Mouse (Mus musculus) hindbrain, embryonic 11.5 days (tissue): Measurements from ENCODE around the gene Wfdc5. TPM values are rescaled to one million over a fixed set of nuclear protein-coding genes. Genes with fewer than 3 reads are reported as not detected.
A peak's percentile ranks its signal among the peaks of the same experiment; 100 is the strongest.

ENCODE experiments used
- ATAC-seq: fragments of 200-750 bp; cut with Nextera tagmentation; 2 replicates; pipeline ENCODE4 v1.8.0; 2017; ENCODE audit warnings: mild to moderate bottlenecking, moderate TSS enrichment, moderate library complexity; ENCODE audit not compliant: low FRiP score
- DNase-seq: peaks from one replicate; pipeline ENCODE4 v3.0.0-alpha.2; 2015; ENCODE audit warnings: low spot score
- H3K27ac ChIP-seq: fragments of 300-500 bp; sonication (generic); 2 replicates; pipeline ENCODE4 v1.5.1; 2014; ENCODE audit warnings: mild to moderate bottlenecking, low read depth, low read length
- H3K27me3 ChIP-seq: fragments of 300-500 bp; sonication (generic); 2 replicates; pipeline ENCODE4 v1.6.1; 2014; ENCODE audit warnings: mild to moderate bottlenecking, low read length, moderate library complexity, mixed read lengths; ENCODE audit not compliant: control insufficient read depth, insufficient read depth
- H3K36me3 ChIP-seq: fragments of 300-500 bp; sonication (generic); 2 replicates; pipeline ENCODE4 v1.6.1; 2014; ENCODE audit warnings: mild to moderate bottlenecking, low read length, moderate library complexity, mixed read lengths; ENCODE audit not compliant: control insufficient read depth, insufficient read depth
- H3K4me1 ChIP-seq: fragments of 300-500 bp; sonication (generic); replicated peaks from 2 replicates; pipeline ENCODE4 v1.6.1; 2014; ENCODE audit warnings: low read length, mixed read lengths; ENCODE audit not compliant: control insufficient read depth, insufficient read depth
- H3K4me2 ChIP-seq: fragments of 300-500 bp; sonication (generic); replicated peaks from 2 replicates; pipeline ENCODE4 v1.6.1; 2014; ENCODE audit warnings: mild to moderate bottlenecking, low read depth, low read length
- H3K4me3 ChIP-seq: fragments of 300-500 bp; sonication (generic); 2 replicates; pipeline ENCODE4 v1.5.1; 2014; ENCODE audit warnings: low read depth, low read length
- H3K9ac ChIP-seq: fragments of 300-500 bp; sonication (generic); 2 replicates; pipeline ENCODE4 v1.6.1; 2014; ENCODE audit warnings: low read depth, low read length
- H3K9me3 ChIP-seq: fragments of 300-500 bp; sonication (generic); 2 replicates; pipeline ENCODE4 v1.6.1; 2016; ENCODE audit warnings: low read length; ENCODE audit not compliant: control insufficient read depth
- WGBS: fragments of 180-500 bp; shearing (Covaris S2); extraction: QIAGEN DNeasy Blood & Tissue Kit; methylation state at CpG from one replicate; pipeline ENCODE4 v1.1.7; 2014; 5-methylcytosine and 5-hydroxymethylcytosine counted together
- polyA plus RNA-seq: library from polyadenylated mRNA; unstranded; fragments of >200 nt; fragmentation: Nextera tagmentation; extraction: Ambion mirVana; gene quantifications from 2 replicates; pipeline ENCODE4 v1.2.1, GENCODE M21; 2014

Wfdc5 gene
- polyA plus RNA-seq, 1 experiment from 2014 or later, result not detected

DNA sequence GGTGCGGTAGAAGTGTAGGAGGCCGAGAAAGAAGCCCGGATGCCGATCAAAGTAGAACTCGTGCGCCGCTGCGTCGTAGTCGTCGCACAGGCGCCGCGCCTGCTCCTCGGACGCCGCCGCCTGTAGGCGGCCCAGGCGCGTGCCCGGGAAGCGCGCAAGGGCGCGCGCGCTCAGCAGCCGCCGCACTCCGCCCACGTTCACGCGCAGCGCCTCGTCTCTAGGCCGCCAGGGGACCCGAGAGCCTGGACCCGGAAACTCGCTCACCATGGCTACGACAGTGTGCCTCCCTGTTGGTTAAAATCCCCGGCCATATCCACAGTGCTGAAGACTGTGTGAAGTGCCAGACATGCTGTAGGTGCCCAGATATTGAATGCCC lies 14.0 kb downstream of the Wfdc5 start:
- Histone ChIP-seq H3K36me3 (no peaks in the 10 kb centered on the region), H3K4me2 (peak overlapping the region; percentile 45), H3K9ac (no peak overlapping the region), H3K4me3 (peak overlapping the region; percentile 22), H3K4me1 (peaks cover 12% of the 10 kb centered on the region), H3K27me3 (peaks cover 57% of the 10 kb centered on the region), H3K9me3 (no peaks in the 10 kb centered on the region), H3K27ac (no peak overlapping the region)
- WGBS, result 13% methylated on average over 41 of the region's 42 CpGs
- no peak for DNase-seq
- ATAC-seq, result no peak

DNA sequence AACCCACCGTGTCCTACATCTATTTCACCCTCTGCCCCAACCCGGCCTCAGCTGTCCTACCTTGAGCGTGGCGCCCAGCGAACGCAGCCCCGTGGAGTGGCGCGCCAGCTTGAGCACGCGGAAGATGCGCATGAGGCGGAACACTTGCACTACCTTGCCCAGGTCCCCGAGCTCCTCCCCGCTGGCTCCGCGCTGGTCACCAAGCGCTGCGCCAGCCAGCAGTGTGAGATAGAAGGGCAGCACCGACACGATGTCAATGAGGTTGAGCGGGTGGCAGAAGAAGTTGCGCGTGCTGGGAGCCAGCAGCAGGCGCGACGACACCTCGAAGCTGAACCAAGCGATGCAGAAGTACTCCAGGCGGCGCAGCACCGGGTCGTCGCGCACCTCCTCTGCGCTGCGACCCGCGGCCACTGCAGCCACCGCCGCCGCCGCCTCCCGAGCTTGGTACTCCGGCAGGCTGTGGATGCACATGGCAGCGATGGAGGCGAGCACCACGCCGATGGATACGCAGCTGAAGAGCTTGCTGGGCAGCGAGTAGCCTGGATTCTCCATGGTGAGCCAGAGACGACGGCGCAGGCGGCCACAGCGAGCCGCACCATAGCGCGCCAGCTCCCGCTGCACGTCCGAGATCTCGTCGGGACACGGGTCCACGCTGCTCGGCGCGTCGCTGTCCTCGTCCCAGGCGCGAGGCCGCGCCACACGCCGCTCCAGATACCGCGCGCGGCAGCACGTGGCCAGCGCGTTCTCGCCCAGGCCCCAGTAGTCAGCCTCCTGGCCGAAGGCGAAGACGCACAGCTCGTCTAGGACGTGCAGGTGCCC lies 14.6 kb downstream of the Wfdc5 start:
- H3K4me2 ChIP-seq, result peak overlapping the region; percentile 45
- peaks cover 57% of the 10 kb centered on the region for H3K27me3 ChIP-seq
- DNase-seq, result peak; percentile 55
- H3K36me3 ChIP-seq, result no peaks in the 10 kb centered on the region
- H3K4me1 ChIP-seq, result peaks cover 12% of the 10 kb centered on the region
- no peaks in the 10 kb centered on the region for H3K9me3 ChIP-seq
- H3K27ac ChIP-seq, result no peak overlapping the region
- peak overlapping the region; percentile 22 for H3K4me3 ChIP-seq
- ATAC-seq, result no peak
- no peak overlapping the region for H3K9ac ChIP-seq
- 13% methylated on average over 80 of the region's 90 CpGs for WGBS

DNA sequence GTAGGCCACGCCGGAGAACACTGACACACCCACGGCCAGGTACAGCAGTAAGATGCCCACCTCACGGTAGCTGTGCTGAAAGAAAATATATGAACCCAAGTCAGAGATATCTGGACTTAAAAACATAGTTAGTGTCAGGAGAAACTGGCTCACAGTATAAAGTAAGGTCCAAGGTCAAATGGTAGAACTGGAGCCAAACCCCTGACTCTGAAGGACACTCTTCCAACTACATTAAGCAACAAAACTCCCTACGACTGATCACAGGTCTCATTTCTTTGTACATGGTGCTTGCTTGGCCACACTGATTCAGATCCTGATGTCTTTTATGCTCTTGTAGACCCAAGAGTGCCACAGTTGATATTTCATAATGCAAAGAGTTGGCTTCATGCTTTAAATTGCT lies 17.6 kb downstream of the Wfdc5 start:
- Histone ChIP-seq H3K9ac (no peak overlapping the region), H3K27ac (no peak overlapping the region), H3K4me3 (no peak overlapping the region), H3K4me2 (no peak overlapping the region), H3K9me3 (no peaks in the 10 kb centered on the region), H3K27me3 (peaks cover 37% of the 10 kb centered on the region), H3K4me1 (peaks cover 6% of the 10 kb centered on the region), H3K36me3 (no peaks in the 10 kb centered on the region)
- DNase-seq, result no peak
- WGBS, result 91% methylated on average over 5 of the region's 5 CpGs
- ATAC-seq, result no peak

DNA sequence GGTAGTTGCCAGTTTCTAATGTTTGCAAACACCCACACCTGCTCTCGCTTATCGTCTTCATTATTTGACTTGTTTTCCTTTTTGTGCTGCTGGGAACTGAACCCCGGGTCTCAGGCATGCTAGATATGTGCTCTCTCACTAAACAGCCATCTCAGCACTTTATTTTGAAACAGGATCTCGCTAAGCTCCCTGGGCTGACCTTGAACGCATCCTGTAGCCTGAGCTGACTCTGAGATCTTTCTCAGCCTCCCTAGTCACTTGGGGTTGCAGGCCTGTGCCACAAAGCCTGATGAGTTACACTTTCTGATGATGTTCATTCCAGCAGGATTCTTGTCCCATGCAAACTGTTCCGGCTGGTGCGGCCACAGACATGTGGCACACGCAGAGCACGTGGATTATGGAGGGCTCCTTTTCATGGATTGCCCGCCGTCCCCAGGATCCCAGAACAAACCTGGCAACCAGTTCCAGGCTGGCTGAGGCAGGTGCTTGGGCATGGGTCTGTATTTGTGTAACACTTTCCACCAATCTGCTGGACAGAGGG lies 21.0 kb downstream of the Wfdc5 start:
- no peak overlapping the region for H3K9ac ChIP-seq
- no peaks in the 10 kb centered on the region for H3K9me3 ChIP-seq
- DNase-seq (no peak), ATAC-seq (no peak)
- H3K4me1 ChIP-seq, result no peaks in the 10 kb centered on the region
- H3K27me3 ChIP-seq, result peaks cover 5% of the 10 kb centered on the region; the same call in 1 of the 2 replicates
- no peak overlapping the region for H3K27ac ChIP-seq
- WGBS, result 85% methylated on average over 11 of the region's 11 CpGs
- no peak overlapping the region for H3K4me3 ChIP-seq
- H3K36me3 ChIP-seq, result no peaks in the 10 kb centered on the region
- H3K4me2 ChIP-seq, result no peak overlapping the region

DNA sequence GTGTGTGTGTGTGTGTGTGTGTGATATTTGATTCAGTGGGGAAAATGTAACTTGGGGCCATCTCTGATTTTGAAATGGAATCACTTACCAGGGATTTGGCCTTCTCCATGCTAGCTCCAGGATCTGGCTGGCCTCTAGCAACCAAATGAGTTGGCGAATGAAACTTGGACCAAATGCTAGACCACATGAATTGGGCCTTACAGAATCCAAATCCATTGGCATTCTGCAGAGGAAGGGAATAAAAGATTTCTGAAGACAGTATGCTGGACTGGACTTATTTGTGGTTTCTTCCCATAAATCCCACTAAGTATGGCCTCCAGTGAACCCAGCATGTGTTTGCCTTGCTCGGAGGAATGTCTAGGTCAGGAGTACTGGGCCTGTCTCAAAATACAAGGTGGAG lies 23.7 kb downstream of the Wfdc5 start:
- WGBS, result 84% methylated on average over 2 of the region's 2 CpGs
- H3K27ac ChIP-seq, result no peak overlapping the region
- DNase-seq (no peak), ATAC-seq (no peak)
- no peaks in the 10 kb centered on the region for H3K9me3 ChIP-seq
- no peak overlapping the region for H3K4me2 ChIP-seq
- no peaks in the 10 kb centered on the region for H3K4me1 ChIP-seq
- H3K4me3 ChIP-seq, result no peak overlapping the region
- H3K9ac ChIP-seq, result no peak overlapping the region
- H3K36me3 ChIP-seq, result no peaks in the 10 kb centered on the region
- no peaks in the 10 kb centered on the region for H3K27me3 ChIP-seq

DNA sequence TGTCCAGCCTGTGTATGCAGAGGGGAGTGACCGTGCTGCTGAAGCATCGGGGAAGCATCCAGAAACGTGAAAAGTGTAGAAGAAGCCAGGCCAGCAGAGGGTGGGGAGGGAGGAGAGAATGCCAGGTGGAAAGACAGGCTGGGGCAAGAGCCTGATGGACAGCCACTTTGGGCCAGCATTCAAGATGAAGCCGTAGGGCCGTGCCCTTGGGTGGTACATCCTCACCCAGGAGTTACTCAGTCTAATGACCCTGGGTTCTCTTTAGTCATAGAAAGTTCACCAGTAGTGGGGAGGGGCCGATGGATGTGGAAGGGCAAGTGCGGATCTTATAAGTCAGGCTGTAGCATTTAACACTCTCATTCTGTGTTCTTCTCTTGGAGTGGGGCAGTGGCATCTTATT lies 26.4 kb downstream of the Wfdc5 start:
- no peaks in the 10 kb centered on the region for H3K36me3 ChIP-seq
- WGBS, result 85% methylated on average over 7 of the region's 7 CpGs
- DNase-seq, result no peak
- H3K27me3 ChIP-seq, result no peaks in the 10 kb centered on the region
- no peak overlapping the region for H3K27ac ChIP-seq
- ATAC-seq, result no peak
- H3K9ac ChIP-seq, result no peak overlapping the region
- no peaks in the 10 kb centered on the region for H3K9me3 ChIP-seq
- no peak overlapping the region for H3K4me3 ChIP-seq
- no peaks in the 10 kb centered on the region for H3K4me1 ChIP-seq
- H3K4me2 ChIP-seq, result no peak overlapping the region

DNA sequence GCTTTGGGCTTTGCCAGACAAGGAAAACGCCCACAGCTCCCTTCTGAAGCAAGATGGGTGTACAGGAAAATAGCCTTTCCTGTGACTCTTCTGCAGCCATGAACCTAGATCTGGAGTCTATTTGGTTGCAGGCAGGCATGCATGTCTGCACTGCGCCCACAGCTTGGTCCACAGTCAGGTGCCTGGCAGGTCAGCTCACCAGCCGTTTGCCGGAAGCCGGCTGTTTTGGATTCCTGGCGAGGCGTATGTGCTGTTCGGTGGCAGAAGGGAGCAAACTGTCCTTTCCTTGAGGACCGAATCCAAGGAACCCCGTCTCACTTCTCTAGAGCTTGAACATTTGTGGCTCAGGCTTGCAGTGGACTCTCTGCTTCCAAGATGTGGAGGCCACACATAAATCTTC lies 28.5 kb downstream of the Wfdc5 start:
- no peaks in the 10 kb centered on the region for H3K4me1 ChIP-seq
- WGBS, result 95% methylated on average over 10 of the region's 10 CpGs
- H3K9me3 ChIP-seq, result no peaks in the 10 kb centered on the region
- ATAC-seq (no peak), DNase-seq (no peak)
- no peak overlapping the region for H3K4me2 ChIP-seq
- H3K4me3 ChIP-seq, result no peak overlapping the region
- H3K36me3 ChIP-seq, result no peaks in the 10 kb centered on the region
- H3K27me3 ChIP-seq, result no peaks in the 10 kb centered on the region
- no peak overlapping the region for H3K9ac ChIP-seq
- no peak overlapping the region for H3K27ac ChIP-seq

DNA sequence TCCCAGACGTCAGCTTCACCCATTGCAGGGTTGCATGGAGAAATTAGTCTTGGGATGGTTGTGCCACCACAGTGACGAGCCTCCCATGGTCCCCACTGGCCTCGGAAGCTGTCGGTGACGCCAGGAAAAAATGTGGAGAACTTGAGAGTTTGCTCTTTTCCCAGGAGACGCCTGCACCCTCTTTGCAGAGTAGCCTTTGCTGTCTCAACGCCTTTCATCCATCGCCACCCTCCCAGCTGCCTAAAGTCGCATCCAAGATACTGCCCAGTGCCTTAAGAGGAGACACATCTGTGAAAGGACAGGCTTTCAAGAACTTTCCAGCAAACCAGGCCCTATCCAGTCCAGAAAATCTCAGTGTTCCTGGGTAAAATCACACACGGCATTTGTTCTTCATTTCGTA lies 30.2 kb downstream of the Wfdc5 start:
- no peak for ATAC-seq
- Histone ChIP-seq H3K9me3 (no peaks in the 10 kb centered on the region), H3K4me1 (no peaks in the 10 kb centered on the region), H3K9ac (no peak overlapping the region), H3K27me3 (no peaks in the 10 kb centered on the region), H3K4me2 (no peak overlapping the region), H3K36me3 (no peaks in the 10 kb centered on the region), H3K27ac (no peak overlapping the region), H3K4me3 (no peak overlapping the region)
- 88% methylated on average over 11 of the region's 11 CpGs for WGBS
- no peak for DNase-seq

DNA sequence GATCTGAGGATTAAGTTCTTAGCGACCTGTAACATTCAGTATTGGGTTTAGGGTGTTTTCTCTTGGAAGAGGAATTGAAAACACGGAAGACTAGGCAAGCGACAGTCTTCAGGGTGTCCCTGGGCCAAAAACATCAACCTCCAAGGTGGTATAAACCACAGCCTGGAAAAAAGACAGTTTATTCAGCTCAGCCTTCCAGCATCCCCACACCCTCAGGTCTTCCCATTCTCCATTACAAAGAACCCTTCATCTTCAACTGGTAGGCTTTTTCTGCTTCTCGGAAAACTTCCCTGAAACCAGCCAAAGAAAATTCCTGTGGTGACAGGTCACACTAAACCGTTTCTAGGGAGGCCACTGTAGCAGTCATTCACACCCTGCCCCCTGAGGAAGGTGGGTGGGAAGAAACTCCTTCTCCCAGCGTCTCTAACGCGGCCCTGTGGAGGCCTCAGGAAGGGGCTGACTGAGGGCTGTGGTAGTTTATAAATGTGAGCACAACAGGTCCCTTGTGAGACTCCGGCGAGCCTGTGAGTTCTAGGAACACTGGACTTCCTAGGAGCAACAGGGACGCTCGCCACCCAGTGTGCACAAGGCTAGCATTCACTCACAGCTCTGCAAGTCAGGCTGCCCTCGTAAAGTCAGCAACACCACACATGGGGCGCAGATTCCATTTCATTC lies 32.3 kb downstream of the Wfdc5 start:
- no peak overlapping the region for H3K4me3 ChIP-seq
- 53% methylated on average over 14 of the region's 14 CpGs for WGBS
- DNase-seq (no peak), ATAC-seq (no peak)
- no peak overlapping the region for H3K27ac ChIP-seq
- no peak overlapping the region for H3K4me2 ChIP-seq
- H3K27me3 ChIP-seq, result no peaks in the 10 kb centered on the region
- no peaks in the 10 kb centered on the region for H3K36me3 ChIP-seq
- H3K4me1 ChIP-seq, result no peaks in the 10 kb centered on the region
- no peaks in the 10 kb centered on the region for H3K9me3 ChIP-seq
- H3K9ac ChIP-seq, result no peak overlapping the region
